Mouse (Mus musculus): ENCODE measurements around the gene Dlx3. TPM values are rescaled to one million over a fixed set of nuclear protein-coding genes. Genes with fewer than 3 reads are reported as not detected.

Dlx3 gene
- polyA plus RNA-seq, 2 experiments, result 8.3 to 14.3 TPM

- no peak for TF ChIP-seq POLR2A (IDR thresholded peaks at IDR 0.05; ENCODE audit: borderline replicate concordance, extremely low read depth, insufficient read depth, insufficient read length)
- peaks cover 44% of the 10 kb centered on the region for H3K27me3 ChIP-seq (ENCODE audit: control insufficient read depth, insufficient read depth, low read length)
- no peak for ATAC-seq (ENCODE audit: low FRiP score, low read depth)
Observed at GRCm38 (mm10) chr11:95077956-95078355, 42.0 kb upstream of the Dlx3 start.

GRCm38 (mm10) chr11:95079256-95079875 is 40.6 kb upstream of the Dlx3 start:
- H3K4me2 ChIP-seq (replicated peaks; ENCODE audit: low read depth, low read length, severe bottlenecking), result no peak overlapping the region
- peaks cover 40% of the 10 kb centered on the region for H3K27me3 ChIP-seq (ENCODE audit: control insufficient read depth, insufficient read depth, low read length)
- ATAC-seq (ENCODE audit: low FRiP score, low read depth), result no peak

More at GRCm38 (mm10) chr11:95077956-95078355, 42.0 kb upstream of the Dlx3 start:
- Histone ChIP-seq H3K27ac (replicated peaks; ENCODE audit: low read depth, low read length) (no peak overlapping the region), H3K4me2 (replicated peaks; ENCODE audit: low read depth, low read length, severe bottlenecking) (no peak overlapping the region), H3K4me3 (replicated peaks; ENCODE audit: low read length) (no peak overlapping the region), H3K4me1 (ENCODE audit: control insufficient read depth, insufficient read depth, low read length) (peaks cover 3% of the 10 kb centered on the region; the same call in 1 of the 2 replicates), H3K36me3 (ENCODE audit: control insufficient read depth, insufficient read depth, low read length) (no peaks in the 10 kb centered on the region), H3K9ac (ENCODE audit: low read depth, low read length, severe bottlenecking) (no peak overlapping the region), H3K9me3 (ENCODE audit: control insufficient read depth, low read length) (no peaks in the 10 kb centered on the region)
- 58% methylated on average over 7 of the region's 7 CpGs for WGBS
- no peak for DNase-seq (ENCODE audit: low spot score)

GRCm38 (mm10) chr11:95080783-95081182 is 39.1 kb upstream of the Dlx3 start:
- Histone ChIP-seq H3K4me3 (replicated peaks; ENCODE audit: low read length) (no peak overlapping the region), H3K9me3 (ENCODE audit: control insufficient read depth, low read length) (no peaks in the 10 kb centered on the region)
- no peak for TF ChIP-seq POLR2A (IDR thresholded peaks at IDR 0.05; ENCODE audit: borderline replicate concordance, extremely low read depth, insufficient read depth, insufficient read length)

More at GRCm38 (mm10) chr11:95079256-95079875, 40.6 kb upstream of the Dlx3 start:
- no peaks in the 10 kb centered on the region for H3K36me3 ChIP-seq (ENCODE audit: control insufficient read depth, insufficient read depth, low read length)
- no peak overlapping the region for H3K9ac ChIP-seq (ENCODE audit: low read depth, low read length, severe bottlenecking)
- no peak for TF ChIP-seq POLR2A (IDR thresholded peaks at IDR 0.05; ENCODE audit: borderline replicate concordance, extremely low read depth, insufficient read depth, insufficient read length)
- WGBS, result 71% methylated on average over 6 of the region's 6 CpGs
- peaks cover 3% of the 10 kb centered on the region; the same call in 1 of the 2 replicates for H3K4me1 ChIP-seq (ENCODE audit: control insufficient read depth, insufficient read depth, low read length)
- no peak overlapping the region for H3K27ac ChIP-seq (replicated peaks; ENCODE audit: low read depth, low read length)
- no peaks in the 10 kb centered on the region for H3K9me3 ChIP-seq (ENCODE audit: control insufficient read depth, low read length)
- no peak for DNase-seq (ENCODE audit: low spot score)
- no peak overlapping the region for H3K4me3 ChIP-seq (replicated peaks; ENCODE audit: low read length)

GRCm38 (mm10) chr11:95082896-95083295 is 37.0 kb upstream of the Dlx3 start:
- ATAC-seq (ENCODE audit: low FRiP score, low read depth) (no peak), DNase-seq (ENCODE audit: low spot score) (no peak)
- Histone ChIP-seq H3K27ac (replicated peaks; ENCODE audit: low read depth, low read length) (no peak overlapping the region), H3K4me1 (ENCODE audit: control insufficient read depth, insufficient read depth, low read length) (peaks cover 3% of the 10 kb centered on the region; the same call in 1 of the 2 replicates), H3K9ac (ENCODE audit: low read depth, low read length, severe bottlenecking) (no peak overlapping the region), H3K4me3 (replicated peaks; ENCODE audit: low read length) (no peak overlapping the region), H3K36me3 (ENCODE audit: control insufficient read depth, insufficient read depth, low read length) (no peaks in the 10 kb centered on the region), H3K27me3 (ENCODE audit: control insufficient read depth, insufficient read depth, low read length) (peaks cover 7% of the 10 kb centered on the region), H3K9me3 (ENCODE audit: control insufficient read depth, low read length) (no peaks in the 10 kb centered on the region), H3K4me2 (replicated peaks; ENCODE audit: low read depth, low read length, severe bottlenecking) (no peak overlapping the region)
- no peak for TF ChIP-seq POLR2A (IDR thresholded peaks at IDR 0.05; ENCODE audit: borderline replicate concordance, extremely low read depth, insufficient read depth, insufficient read length)
- WGBS, result 84% methylated on average over 7 of the region's 7 CpGs

More at GRCm38 (mm10) chr11:95080783-95081182, 39.1 kb upstream of the Dlx3 start:
- DNase-seq (ENCODE audit: low spot score) (no peak), ATAC-seq (ENCODE audit: low FRiP score, low read depth) (no peak)
- Histone ChIP-seq H3K4me2 (replicated peaks; ENCODE audit: low read depth, low read length, severe bottlenecking) (no peak overlapping the region), H3K27ac (replicated peaks; ENCODE audit: low read depth, low read length) (no peak overlapping the region), H3K4me1 (ENCODE audit: control insufficient read depth, insufficient read depth, low read length) (peaks cover 4% of the 10 kb centered on the region; the same call in 1 of the 2 replicates), H3K36me3 (ENCODE audit: control insufficient read depth, insufficient read depth, low read length) (no peaks in the 10 kb centered on the region), H3K9ac (ENCODE audit: low read depth, low read length, severe bottlenecking) (no peak overlapping the region), H3K27me3 (ENCODE audit: control insufficient read depth, insufficient read depth, low read length) (peaks cover 27% of the 10 kb centered on the region)
- WGBS, result 87% methylated on average over 6 of the region's 6 CpGs

GRCm38 (mm10) chr11:95084175-95084574 is 35.7 kb upstream of the Dlx3 start:
- H3K9ac ChIP-seq (ENCODE audit: low read depth, low read length, severe bottlenecking), result no peak overlapping the region
- ATAC-seq (ENCODE audit: low FRiP score, low read depth), result no peak
- peaks cover 3% of the 10 kb centered on the region; the same call in 1 of the 2 replicates for H3K4me1 ChIP-seq (ENCODE audit: control insufficient read depth, insufficient read depth, low read length)
- no peak for TF ChIP-seq POLR2A (IDR thresholded peaks at IDR 0.05; ENCODE audit: borderline replicate concordance, extremely low read depth, insufficient read depth, insufficient read length)
- no peak for DNase-seq (ENCODE audit: low spot score)
- H3K4me3 ChIP-seq (replicated peaks; ENCODE audit: low read length), result no peak overlapping the region
- H3K27ac ChIP-seq (replicated peaks; ENCODE audit: low read depth, low read length), result no peak overlapping the region
- 28% methylated on average over 4 of the region's 4 CpGs for WGBS
- H3K4me2 ChIP-seq (replicated peaks; ENCODE audit: low read depth, low read length, severe bottlenecking), result no peak overlapping the region
- H3K36me3 ChIP-seq (ENCODE audit: control insufficient read depth, insufficient read depth, low read length), result no peaks in the 10 kb centered on the region
- no peaks in the 10 kb centered on the region for H3K9me3 ChIP-seq (ENCODE audit: control insufficient read depth, low read length)
- no peaks in the 10 kb centered on the region for H3K27me3 ChIP-seq (ENCODE audit: control insufficient read depth, insufficient read depth, low read length)

All from limb, embryonic 14.5 days (tissue).